Mouse (Mus musculus): ENCODE results near the gene Vim.
A peak's percentile ranks its signal among the peaks of the same experiment; 100 is the strongest.

Gene Vim

DNA sequence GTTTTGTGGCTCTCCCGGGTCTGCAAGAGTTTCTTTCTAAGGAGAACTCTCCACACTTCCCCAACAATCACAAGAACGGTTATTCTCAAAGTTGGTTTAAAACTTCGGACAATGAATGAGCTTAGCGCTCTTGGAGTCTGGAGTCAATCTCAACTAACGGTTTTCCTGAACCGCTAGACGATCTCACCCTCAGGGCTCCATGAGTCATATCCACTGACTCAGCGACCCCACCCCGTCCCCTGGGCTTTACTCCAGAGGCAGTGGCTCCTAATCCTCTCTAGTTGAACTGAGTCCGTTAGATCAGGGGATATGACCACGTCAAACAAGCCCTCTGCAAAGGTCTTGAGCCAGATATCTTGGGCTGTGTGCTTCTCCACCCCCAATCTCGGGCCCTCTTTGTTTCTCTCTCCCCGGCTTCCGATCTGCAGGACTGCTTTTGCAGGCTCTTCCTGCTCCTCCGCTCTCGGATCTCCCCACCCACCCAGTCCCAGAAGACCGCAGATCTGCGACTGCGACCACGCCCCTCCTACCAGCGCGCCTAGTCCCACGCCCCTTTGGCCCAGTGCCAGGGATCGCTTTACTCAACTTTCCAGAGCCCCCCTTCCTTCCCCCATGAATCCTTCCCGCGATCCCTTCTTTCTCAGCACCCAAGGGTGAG lies at the start of gene Vim:
Gene Vim (plus strand): TSS at position 520 of the 658 bp plus-strand sequence.
- peak; percentile 99 for DNase-seq (ENCODE audit: low read depth)

DNA sequence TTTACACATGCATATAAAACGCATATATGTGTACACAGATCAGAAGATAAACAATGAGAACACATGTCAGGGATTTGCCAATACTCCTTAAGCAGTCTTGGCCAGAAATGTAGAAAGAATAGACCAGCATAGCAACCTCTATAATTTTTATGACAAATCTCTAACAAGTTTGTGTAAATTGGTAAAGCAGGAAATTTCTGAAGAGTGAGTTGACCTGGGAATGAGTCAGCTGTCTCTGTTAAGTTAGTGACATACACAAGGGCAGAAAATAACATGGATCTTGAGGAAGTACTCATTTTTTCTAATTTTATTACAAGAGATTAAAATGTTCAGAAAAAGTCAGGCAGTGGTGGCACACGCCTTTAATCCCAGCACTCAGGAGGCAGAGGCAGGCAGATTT lies 47.5 kb upstream of the Vim start:
- DNase-seq (ENCODE audit: low read depth): peak; percentile 48

- DNase-seq (ENCODE audit: low read depth): no peak
These were observed 46.6 kb upstream of the Vim start for GRCm38 (mm10) chr2:13527125-13527524.

DNA sequence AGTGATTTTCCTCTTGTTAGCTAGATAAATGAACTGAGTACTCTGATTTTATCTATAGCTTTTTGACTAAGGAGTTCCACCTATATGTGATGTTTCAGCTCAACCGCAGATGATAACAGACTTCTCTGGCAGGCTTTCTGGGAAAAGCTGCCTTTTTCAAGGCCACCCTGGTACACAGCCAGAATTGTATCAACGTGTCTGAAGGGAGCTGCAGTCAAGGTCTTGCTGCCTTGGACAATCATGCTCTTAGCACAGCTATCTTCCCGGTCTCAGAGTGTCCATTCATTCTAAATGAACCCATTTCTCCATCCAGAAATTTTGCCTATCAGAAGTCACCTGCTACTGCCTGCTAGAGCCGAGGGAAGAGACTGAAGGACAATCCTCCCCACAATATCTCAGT lies 46.2 kb upstream of the Vim start:
- DNase-seq (ENCODE audit: low read depth): no peak

DNA sequence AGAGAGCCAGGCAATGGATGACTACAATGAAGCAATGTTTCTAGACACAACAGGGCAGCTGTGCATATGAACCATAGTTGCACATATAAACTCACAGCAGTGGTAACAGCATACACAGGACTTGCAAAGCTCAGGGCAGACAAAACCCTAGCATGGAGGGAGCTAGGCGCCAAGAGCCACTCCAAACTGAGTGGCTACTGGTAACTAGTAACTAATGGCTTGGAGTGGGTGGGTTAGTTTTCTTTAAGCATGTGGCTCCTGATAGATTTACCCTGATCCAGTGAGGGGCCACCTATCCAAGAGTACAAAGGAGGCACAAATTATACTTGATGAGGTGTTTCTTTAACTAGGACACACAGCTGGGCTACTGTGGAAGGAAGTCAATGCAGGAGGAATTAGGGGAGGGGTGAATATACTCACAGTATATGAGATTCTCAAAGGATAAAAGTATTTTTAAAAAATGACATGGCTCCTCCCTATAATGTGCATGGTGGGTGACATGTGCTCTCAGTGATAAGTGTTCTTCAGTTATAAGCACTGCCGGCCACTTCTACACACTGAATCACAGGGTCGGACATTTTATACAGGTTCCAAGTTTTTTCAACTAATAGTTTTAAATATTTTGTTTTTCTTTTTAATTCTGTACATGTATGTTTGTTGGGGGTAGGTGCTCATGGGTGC lies 44.3 kb upstream of the Vim start:
- DNase-seq (ENCODE audit: low read depth): no peak

DNA sequence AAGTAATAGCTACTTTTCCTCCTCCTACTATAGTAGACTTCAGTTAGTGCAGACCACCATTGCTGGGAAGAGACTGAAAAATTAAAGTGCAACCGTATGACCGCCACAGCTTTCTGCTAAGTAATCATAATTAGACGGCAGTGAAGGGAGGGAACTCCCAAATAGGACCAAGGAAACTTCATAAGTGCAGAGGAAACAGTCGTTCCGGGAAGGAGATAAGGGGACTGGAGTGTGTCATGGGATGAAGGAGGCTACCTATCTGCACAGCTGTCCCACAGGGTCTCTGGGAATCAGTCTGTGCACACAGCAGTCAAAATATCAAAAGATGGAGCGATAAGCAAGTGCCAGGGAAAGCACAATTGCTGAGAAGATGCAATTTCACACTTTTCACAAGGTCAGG lies 43.1 kb upstream of the Vim start:
- no peak for DNase-seq (ENCODE audit: low read depth)

DNA sequence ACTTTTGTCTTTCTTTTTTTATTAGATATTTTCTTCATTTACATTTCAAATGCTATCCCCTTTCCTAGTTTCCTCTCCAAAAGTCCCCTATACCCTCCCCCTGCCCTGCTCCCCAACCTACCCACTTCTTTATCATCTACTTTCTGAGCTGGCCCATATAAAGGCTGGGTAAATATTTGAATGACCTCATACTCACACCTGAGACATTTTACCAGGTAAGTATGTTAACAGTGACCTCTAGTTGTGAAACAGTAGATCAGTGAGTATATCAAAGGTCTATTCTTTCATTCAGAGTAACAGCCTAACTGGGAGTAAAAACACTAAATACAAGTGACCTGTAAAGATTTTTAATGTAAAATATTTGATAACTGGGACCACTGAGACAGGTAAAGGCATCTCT lies 37.0 kb upstream of the Vim start:
- peak; percentile 28 for DNase-seq (ENCODE audit: low read depth)

DNA sequence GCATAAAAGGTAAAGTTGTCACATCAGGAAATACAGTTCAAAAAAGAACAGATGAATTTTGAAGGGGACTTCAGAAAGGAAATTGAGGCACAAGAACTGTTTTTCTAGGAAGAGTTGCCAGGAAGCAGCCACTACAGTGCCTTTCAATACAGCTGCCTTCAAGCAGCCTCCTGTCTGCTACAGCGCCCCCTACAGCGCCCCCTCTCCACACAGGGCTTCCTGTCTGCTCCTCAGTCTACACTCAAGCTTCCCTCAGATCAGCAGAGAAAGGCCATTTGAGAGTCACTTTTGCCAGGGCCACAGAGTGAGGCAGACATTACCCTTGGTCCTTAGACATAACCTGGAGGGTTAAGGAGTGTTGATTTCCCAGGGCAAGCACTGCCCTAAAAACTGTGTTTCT lies 36.0 kb upstream of the Vim start:
- peak; percentile 53 for DNase-seq (ENCODE audit: low read depth)

GRCm38 (mm10) chr2:13538258-13538657 lies 35.5 kb upstream of the Vim start:
- peak; percentile 74 for DNase-seq (ENCODE audit: low read depth)

DNA sequence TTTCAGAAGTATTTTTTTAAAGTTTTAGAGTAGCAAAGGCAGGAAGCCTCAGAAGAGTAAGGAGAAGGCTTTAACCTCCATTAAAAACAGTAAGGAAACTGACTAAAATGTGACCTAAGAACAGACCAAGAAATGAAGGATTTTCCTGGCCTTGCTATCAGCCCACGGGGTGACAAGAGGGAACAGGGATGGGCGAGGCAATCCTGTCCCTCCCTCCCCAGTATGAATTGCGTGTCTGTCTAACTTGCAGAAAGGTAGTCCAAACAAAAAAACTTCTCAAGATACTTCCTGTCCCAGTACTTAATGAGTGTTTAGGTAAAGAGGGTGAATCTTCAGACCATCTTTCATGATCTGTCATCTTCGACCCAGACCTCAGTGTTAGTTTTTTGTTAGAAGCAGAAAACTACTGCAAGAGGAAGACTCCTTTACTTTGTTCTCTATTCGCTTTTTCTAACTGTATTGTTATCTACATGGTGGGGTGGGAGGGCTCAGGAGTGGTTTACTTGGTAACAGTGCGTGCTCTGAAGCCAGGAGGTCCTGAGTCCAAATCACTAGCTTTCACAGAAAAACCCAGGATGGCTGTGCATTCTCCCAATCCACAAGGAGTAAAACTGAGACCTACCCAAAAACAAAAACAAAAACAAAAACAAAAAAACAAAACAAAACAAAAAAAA lies 34.9 kb upstream of the Vim start:
- DNase-seq (ENCODE audit: low read depth): peak; percentile 18

DNA sequence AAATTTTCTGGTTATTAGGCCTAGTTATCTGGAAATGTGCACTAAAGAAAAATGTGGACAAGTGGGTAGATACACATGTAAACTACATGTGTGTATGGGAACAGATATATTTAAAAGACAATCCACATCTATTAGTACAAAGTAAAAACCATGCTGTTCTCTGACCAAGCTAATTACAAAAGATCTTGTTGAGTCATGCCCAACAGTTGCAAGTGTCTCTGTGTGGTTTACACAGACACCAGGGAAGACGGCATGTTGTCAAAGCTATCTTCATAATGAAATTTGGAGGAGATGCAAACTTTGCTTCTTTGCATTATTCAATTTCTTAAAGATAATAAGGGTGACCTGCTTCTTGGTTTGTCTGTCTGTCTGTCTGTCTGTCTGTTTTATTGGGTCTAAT lies 33.9 kb upstream of the Vim start:
- DNase-seq (ENCODE audit: low read depth): peak; percentile 68

GRCm38 (mm10) chr2:13543519-13544124 lies 30.1 kb upstream of the Vim start:
- peak; percentile 74 for DNase-seq (ENCODE audit: low read depth)

- DNase-seq (ENCODE audit: low read depth): peak; percentile 93
These were observed 29.4 kb upstream of the Vim start, which contains the start of gene Trdmt1 for GRCm38 (mm10) chr2:13544193-13544824. TSS of gene Trdmt1 (minus strand) at chr2:13544668.

DNA sequence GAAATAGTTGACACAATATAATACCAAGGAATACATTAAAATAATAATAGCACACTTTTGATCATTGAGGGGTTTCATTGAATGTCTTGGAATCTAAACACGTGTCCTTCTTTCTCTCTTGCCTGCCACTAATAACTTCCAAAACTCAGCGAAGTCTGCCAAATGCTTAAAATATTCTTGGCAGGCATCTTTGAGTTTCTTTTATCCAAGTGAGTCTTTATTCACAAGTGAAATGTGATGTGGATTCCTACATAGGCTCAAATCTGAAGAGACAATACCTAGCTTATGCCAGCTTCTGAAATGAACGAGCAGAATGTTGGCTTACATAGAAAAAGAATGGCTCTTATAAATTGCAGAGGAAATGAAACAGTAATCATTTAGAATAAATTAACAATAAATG lies 25.0 kb upstream of the Vim start:
- DNase-seq (ENCODE audit: low read depth): no peak

- no peak for DNase-seq (ENCODE audit: low read depth)
These were observed 19.8 kb upstream of the Vim start for GRCm38 (mm10) chr2:13553966-13554365.

DNA sequence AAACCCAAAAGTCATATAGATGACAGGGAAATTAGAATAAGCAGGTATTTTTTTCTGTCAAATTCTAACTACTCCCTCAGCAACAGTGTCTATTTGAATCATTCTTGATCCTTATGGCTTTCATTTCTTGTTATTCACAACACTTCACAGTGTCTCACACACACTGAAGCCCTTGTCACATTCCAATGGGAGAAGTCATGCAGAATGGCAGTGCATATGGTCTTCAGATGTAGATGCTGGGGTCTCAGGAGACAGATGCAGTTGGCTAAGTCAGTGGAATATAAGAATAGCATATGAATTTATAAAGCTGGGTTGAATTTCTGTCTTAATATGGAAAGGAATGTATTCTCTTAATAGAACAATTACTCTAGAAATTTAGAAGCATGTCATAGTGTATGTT lies 17.5 kb upstream of the Vim start:
- DNase-seq (ENCODE audit: low read depth): no peak

DNA sequence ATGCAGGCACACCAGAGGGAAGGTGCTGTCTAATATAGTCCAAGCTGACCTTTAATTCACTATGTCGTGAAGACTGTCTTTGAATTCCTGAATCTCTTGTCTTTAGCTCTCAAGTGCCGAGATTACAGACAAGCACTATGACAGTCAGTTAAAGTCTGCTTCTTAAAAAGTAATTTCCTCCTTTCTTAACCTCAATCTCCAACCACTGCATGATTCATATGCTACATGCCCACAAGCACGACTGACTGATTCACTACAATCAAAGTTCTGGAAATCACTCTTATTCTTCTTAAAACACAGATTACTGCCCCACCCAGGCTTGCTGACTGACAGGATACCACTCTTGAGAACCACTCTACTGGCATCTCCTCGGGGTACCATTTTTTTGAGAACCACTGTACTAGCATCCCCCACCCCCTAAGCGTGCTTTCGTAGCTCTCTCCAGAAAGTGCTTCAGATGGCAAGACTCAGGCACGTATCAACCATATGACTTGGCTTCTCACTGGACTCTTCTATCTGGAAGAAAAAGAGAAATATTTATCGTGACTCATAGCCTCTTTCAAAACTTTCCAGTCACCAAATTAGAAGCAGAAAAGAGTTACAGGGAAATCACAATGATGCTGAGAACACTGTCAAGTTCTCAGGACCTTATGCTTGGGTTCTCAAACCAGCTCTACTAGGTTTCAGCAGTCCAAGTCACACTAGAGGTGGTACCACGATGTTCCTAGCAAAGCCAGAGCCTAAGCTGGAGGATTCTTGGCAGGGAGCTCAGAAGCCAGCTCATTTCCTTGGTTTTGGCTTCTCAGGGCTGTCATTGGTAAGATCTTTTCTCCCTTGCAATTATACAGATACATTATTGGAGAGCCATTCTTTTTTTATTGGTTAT lies 16.3 kb upstream of the Vim start:
- peak; percentile 85 for DNase-seq (ENCODE audit: low read depth)

GRCm38 (mm10) chr2:13558607-13559262 lies 15.0 kb upstream of the Vim start:
- peak; percentile 95 for DNase-seq (ENCODE audit: low read depth)

- DNase-seq (ENCODE audit: low read depth): peak; percentile 77
These were observed 14.4 kb upstream of the Vim start for GRCm38 (mm10) chr2:13559303-13559702.

DNA sequence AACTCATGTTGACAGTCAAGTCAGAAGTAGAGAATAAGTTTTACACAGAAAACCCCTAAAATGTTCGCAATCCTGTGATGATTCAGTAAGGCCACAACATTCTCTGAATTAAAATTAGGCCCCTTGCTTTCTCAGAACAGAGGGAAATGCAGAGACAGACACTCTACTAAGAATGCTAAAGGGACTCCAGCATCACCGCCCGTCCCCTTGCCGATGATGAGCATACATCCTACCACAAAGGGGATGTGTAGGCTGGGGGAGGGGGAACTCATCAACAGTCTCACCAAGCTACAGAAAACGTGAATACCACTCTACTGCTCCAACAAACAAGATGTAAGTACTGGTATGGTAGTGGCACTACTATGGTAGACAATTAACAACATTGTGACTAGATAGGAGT lies 14.0 kb upstream of the Vim start:
- DNase-seq (ENCODE audit: low read depth): no peak

- DNase-seq (ENCODE audit: low read depth): no peak
These were observed 13.3 kb upstream of the Vim start for GRCm38 (mm10) chr2:13560396-13560795.
